Mouse (Mus musculus) c-Kit-positive CD71-negative TER-119-negative erythroid progenitor cells, embryonic 14.5 days (primary cell): Measurements from ENCODE around the gene Saysd1.
"Not testable (repeated sequence)": the region's sequence is repeated elsewhere in the genome, so short reads cannot be mapped to it uniquely, and the experiment has no call there.

Source experiments
- DNase-seq: peaks from one replicate; pipeline ENCODE4 v3.0.0-alpha.2; 2013; ENCODE audit warnings: low read depth

The Saysd1 gene

DNA sequence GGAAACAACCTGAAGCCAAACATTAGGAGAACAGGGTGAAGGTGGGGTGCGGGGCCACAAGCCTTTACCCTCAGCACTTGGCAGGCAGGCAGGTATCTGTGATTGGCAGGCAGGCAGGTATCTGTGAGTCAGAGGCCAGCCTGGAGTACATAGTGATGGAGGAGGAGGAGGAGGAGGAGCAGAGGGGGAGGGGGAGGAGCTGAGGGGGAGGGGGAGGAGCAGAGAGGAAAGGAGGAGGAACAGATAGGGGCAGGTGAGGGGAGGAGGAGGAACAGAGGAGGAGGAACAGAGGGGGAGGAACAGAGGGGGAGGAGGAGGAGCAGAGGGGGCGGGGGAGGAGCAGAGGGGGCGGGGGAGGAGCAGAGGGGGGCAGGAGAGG is 105.6 kb downstream of the Saysd1 start:
- DNase-seq = no peak

- DNase-seq = no peak
Measured at GRCm38 (mm10) chr14:20032016-20032737, 106.2 kb downstream of the Saysd1 start.

DNA sequence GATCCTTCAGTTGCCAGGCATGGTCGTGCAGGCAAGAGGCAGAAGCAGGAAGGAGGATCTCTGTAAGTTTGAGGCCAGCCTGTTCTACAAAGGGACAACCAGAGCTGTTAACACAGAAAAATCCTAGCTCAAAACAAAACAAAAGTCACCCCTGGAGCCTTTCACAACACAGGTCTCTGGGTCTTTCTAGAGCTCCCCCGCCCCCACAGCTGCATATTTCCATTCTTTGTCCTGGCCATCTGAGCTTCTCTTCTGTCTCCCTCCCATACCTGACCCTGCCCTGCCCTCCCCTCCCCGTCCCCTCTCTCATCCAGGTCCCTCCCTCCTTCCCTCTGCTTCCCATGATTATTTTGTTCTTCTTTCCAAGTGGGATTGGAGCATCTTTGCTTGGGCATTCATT is 108.7 kb downstream of the Saysd1 start:
- DNase-seq = no peak

DNA sequence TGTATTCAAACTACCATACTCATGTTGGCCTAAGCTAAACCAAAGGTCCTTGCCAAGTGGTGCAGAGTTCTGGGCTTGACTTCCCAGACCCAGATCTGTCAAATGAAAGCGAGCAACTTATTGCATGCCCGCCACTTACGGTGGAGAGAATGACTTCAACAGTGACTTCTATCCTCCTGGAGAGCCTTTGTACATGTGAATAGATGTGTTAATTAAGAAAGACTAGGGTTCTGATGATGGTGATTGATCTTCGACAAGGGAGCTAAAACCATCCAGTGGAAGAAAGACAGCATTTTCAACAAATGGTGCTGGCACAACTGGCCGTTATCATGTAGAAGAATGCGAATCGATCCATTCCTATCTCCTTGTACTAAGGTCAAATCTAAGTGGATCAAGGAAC is 110.9 kb downstream of the Saysd1 start:
- not testable (repeated sequence) for DNase-seq
